Comparison of ENCODE assay signal across 7 mouse cellular contexts in genomic region chr15:94769227-94769626, GRCm38 (mm10).
A peak's percentile ranks its signal among the peaks of the same experiment; 100 is the strongest.
DNase-seq lines count a peak whose midpoint lies in the region; ATAC-seq and TF ChIP-seq lines count a peak whose summit lies in the region.

No protein-coding gene starts in this region.

- peaks cover 7% of the 10 kb centered on the region; the same call in 1 of the 2 replicates for H3K9me3 ChIP-seq in forebrain, embryonic 10.5 days
- no peaks in the 10 kb centered on the region for H3K9me3 ChIP-seq in kidney, postnatal 0 days (replicated peaks; ENCODE audit: low read length)
- H3K9me3 ChIP-seq in midbrain, embryonic 11.5 days (ENCODE audit: control insufficient read depth, low read length), result no peaks in the 10 kb centered on the region

- ATAC-seq in kidney, postnatal 0 days (replicated peaks; ENCODE audit: low FRiP score, low read depth), result no peak
- peak; percentile 86 for ATAC-seq in midbrain, embryonic 11.5 days (ENCODE audit: low FRiP score)

- TF ChIP-seq CTCF in kidney, postnatal 0 days (IDR thresholded peaks at IDR 0.05; ENCODE audit: low read depth), result peak; percentile 79

- H3K4me2 ChIP-seq in kidney, postnatal 0 days (ENCODE audit: low read length), result no peak overlapping the region
- H3K4me2 ChIP-seq in midbrain, embryonic 11.5 days, result no peak overlapping the region

- no peak overlapping the region for H3K9ac ChIP-seq in kidney, postnatal 0 days (ENCODE audit: low read depth, low read length)
- no peak overlapping the region for H3K9ac ChIP-seq in midbrain, embryonic 11.5 days (ENCODE audit: low read length)

- no peaks in the 10 kb centered on the region for H3K27me3 ChIP-seq in forebrain, embryonic 10.5 days (ENCODE audit: poor library complexity, severe bottlenecking)
- H3K27me3 ChIP-seq in kidney, postnatal 0 days (ENCODE audit: insufficient read depth, low read length), result no peaks in the 10 kb centered on the region
- H3K27me3 ChIP-seq in midbrain, embryonic 11.5 days (ENCODE audit: control insufficient read depth, insufficient read depth, low read length), result no peaks in the 10 kb centered on the region

- no peaks in the 10 kb centered on the region for H3K4me1 ChIP-seq in forebrain, embryonic 10.5 days
- no peaks in the 10 kb centered on the region for H3K4me1 ChIP-seq in kidney, postnatal 0 days (replicated peaks; ENCODE audit: insufficient read depth, low read length)
- no peaks in the 10 kb centered on the region for H3K4me1 ChIP-seq in midbrain, embryonic 11.5 days (ENCODE audit: control insufficient read depth, insufficient read depth, low read length)

- no peak overlapping the region for H3K27ac ChIP-seq in forebrain, embryonic 10.5 days
- H3K27ac ChIP-seq in kidney, postnatal 0 days, result no peak overlapping the region
- no peak overlapping the region for H3K27ac ChIP-seq in midbrain, embryonic 11.5 days (ENCODE audit: low read depth, low read length)

- 28% methylated on average over 4 of the region's 4 CpGs for WGBS in forebrain, embryonic 10.5 days
- WGBS in kidney, postnatal 0 days, result 16% methylated on average over 4 of the region's 4 CpGs
- 26% methylated on average over 4 of the region's 4 CpGs for whole genome bisulfite sequencing in midbrain, embryonic 11.5 days

- H3K4me3 ChIP-seq in forebrain, embryonic 10.5 days, result no peak overlapping the region
- no peak overlapping the region for H3K4me3 ChIP-seq in kidney, postnatal 0 days (replicated peaks; ENCODE audit: low read depth, low read length)
- H3K4me3 ChIP-seq in midbrain, embryonic 11.5 days (ENCODE audit: low read depth, low read length), result no peak overlapping the region

- no peaks in the 10 kb centered on the region for H3K36me3 ChIP-seq in forebrain, embryonic 10.5 days (replicated peaks)
- H3K36me3 ChIP-seq in kidney, postnatal 0 days (ENCODE audit: insufficient read depth, low read length), result no peaks in the 10 kb centered on the region
- H3K36me3 ChIP-seq in midbrain, embryonic 11.5 days (ENCODE audit: control insufficient read depth, insufficient read depth, low read length), result no peaks in the 10 kb centered on the region

- DNase-seq in right cerebral cortex, postnatal 14 days, result peak; percentile 18
- no peak for DNase-seq in right cerebral cortex, adult 18-20 months
- DNase-seq in c-Kit-positive CD71-positive TER-119-positive erythroid progenitor cells, embryonic 14.5 days (ENCODE audit: low spot score), result peak; percentile 17
- peak; percentile 37 for DNase-seq in forebrain, embryonic 10.5 days (ENCODE audit: extremely low spot score, low spot score)
- peak; percentile 83 for DNase-seq in kidney, postnatal 0 days (ENCODE audit: low spot score)
- peak; percentile 95 for DNase-seq in midbrain, embryonic 11.5 days (ENCODE audit: low spot score, missing footprints)
- DNase-seq in thymus, postnatal 25 days, result no peak

Comparison
In these comparisons a context has a peak if more than half of its experiments do, and no peak if none do; other contexts are left out.
1. DNase-seq: peak in right cerebral cortex, postnatal 14 days (single experiment), c-Kit-positive CD71-positive TER-119-positive erythroid progenitor cells, embryonic 14.5 days (single experiment), forebrain, embryonic 10.5 days (single experiment), kidney, postnatal 0 days (single experiment) and midbrain, embryonic 11.5 days (single experiment); none in right cerebral cortex, adult 18-20 months (single experiment) and thymus, postnatal 25 days (single experiment).